Mouse (Mus musculus) heart, embryonic 15.5 days (tissue): ENCODE measurements around the gene Efemp2. TPM values are rescaled to one million over a fixed set of nuclear protein-coding genes. Genes with fewer than 3 reads are reported as not detected.
A peak's percentile ranks its signal among the peaks of the same experiment; 100 is the strongest.

Source experiments
- ATAC-seq: fragments of 200-750 bp; cut with Nextera tagmentation; replicated peaks from 2 replicates; pipeline ENCODE4 v1.8.0; 2017; ENCODE audit warnings: low read depth, moderate TSS enrichment; ENCODE audit not compliant: insufficient number of reproducible peaks, insufficient read depth, low FRiP score
- H3K27ac ChIP-seq: fragments of 300-500 bp; sonication (generic); 2 replicates; pipeline ENCODE4 v1.5.1; 2015; ENCODE audit warnings: mild to moderate bottlenecking, inconsistent platforms
- H3K27me3 ChIP-seq: fragments of 300-500 bp; sonication (generic); 2 replicates; pipeline ENCODE4 v1.6.1; 2015; ENCODE audit warnings: inconsistent platforms
- H3K36me3 ChIP-seq: fragments of 300-500 bp; sonication (generic); 2 replicates; pipeline ENCODE4 v1.6.1; 2015; ENCODE audit warnings: mild to moderate bottlenecking, inconsistent platforms
- H3K4me1 ChIP-seq: fragments of 300-500 bp; sonication (generic); replicated peaks from 2 replicates; pipeline ENCODE4 v1.6.1; 2015; ENCODE audit warnings: inconsistent platforms
- H3K4me2 ChIP-seq: fragments of 300-500 bp; sonication (generic); 2 replicates; pipeline ENCODE4 v1.6.1; 2015; ENCODE audit warnings: inconsistent platforms, mild to moderate bottlenecking, moderate library complexity
- H3K4me3 ChIP-seq: fragments of 300-500 bp; sonication (generic); 2 replicates; pipeline ENCODE4 v1.5.1; 2015; ENCODE audit warnings: mild to moderate bottlenecking, inconsistent platforms
- H3K9ac ChIP-seq: fragments of 300-500 bp; sonication (generic); 2 replicates; pipeline ENCODE4 v1.6.1; 2015; ENCODE audit warnings: mild to moderate bottlenecking, inconsistent platforms
- H3K9me3 ChIP-seq: fragments of 300-500 bp; sonication (generic); replicated peaks from 2 replicates; pipeline ENCODE4 v1.6.1; 2016; ENCODE audit warnings: inconsistent platforms
- WGBS: fragments of 180-500 bp; shearing (Covaris S2); methylation state at CpG from one replicate; pipeline ENCODE4 v1.1.7; 2015; ENCODE audit warnings: mixed read lengths; 5-methylcytosine and 5-hydroxymethylcytosine counted together
- polyA plus RNA-seq: library from polyadenylated mRNA; unstranded; fragments of >200 nt; fragmentation: Nextera tagmentation; extraction: Ambion mirVana; gene quantifications from 2 replicates; pipeline ENCODE4 v1.2.1, GENCODE M21; 2015

Efemp2 gene
- polyA plus RNA-seq, 1 experiment from 2014 or later, result 65.6 TPM

- peak overlapping the region; percentile 2; the same call in 1 of the 2 replicates for H3K27ac ChIP-seq
- peaks cover 29% of the 10 kb centered on the region for H3K4me1 ChIP-seq
- H3K36me3 ChIP-seq, result no peaks in the 10 kb centered on the region
- WGBS, result 60% methylated on average over 12 of the region's 12 CpGs
- H3K9me3 ChIP-seq, result no peaks in the 10 kb centered on the region
- no peak overlapping the region for H3K9ac ChIP-seq
- no peak for ATAC-seq
- H3K27me3 ChIP-seq, result no peaks in the 10 kb centered on the region
- no peak overlapping the region for H3K4me3 ChIP-seq
- peak overlapping the region; percentile 87 for H3K4me2 ChIP-seq
Observed at GRCm38 (mm10) chr19:5512091-5513004, 38.6 kb downstream of the Efemp2 start.

GRCm38 (mm10) chr19:5513005-5513349 is 39.2 kb downstream of the Efemp2 start:
- H3K4me2 ChIP-seq, result peak overlapping the region; percentile 87; the same call in 1 of the 2 replicates
- H3K9me3 ChIP-seq, result no peaks in the 10 kb centered on the region
- H3K9ac ChIP-seq, result no peak overlapping the region
- 84% methylated on average over 3 of the region's 3 CpGs for WGBS
- peaks cover 29% of the 10 kb centered on the region for H3K4me1 ChIP-seq
- H3K4me3 ChIP-seq, result no peak overlapping the region
- no peaks in the 10 kb centered on the region for H3K36me3 ChIP-seq
- no peaks in the 10 kb centered on the region for H3K27me3 ChIP-seq
- no peak for ATAC-seq
- no peak overlapping the region for H3K27ac ChIP-seq

- WGBS, result 89% methylated on average over 7 of the region's 7 CpGs
- H3K4me1 ChIP-seq, result peaks cover 15% of the 10 kb centered on the region
Observed at GRCm38 (mm10) chr19:5515840-5516777, 42.4 kb downstream of the Efemp2 start.

GRCm38 (mm10) chr19:5516906-5517505 is 43.3 kb downstream of the Efemp2 start:
- ATAC-seq, result no peak; the same call in 1 of the 2 replicates
- no peaks in the 10 kb centered on the region for H3K36me3 ChIP-seq
- H3K4me1 ChIP-seq, result peaks cover 8% of the 10 kb centered on the region
- H3K27ac ChIP-seq, result no peak overlapping the region
- no peak overlapping the region for H3K4me2 ChIP-seq
- H3K9ac ChIP-seq, result no peak overlapping the region
- H3K27me3 ChIP-seq, result no peaks in the 10 kb centered on the region
- H3K9me3 ChIP-seq, result no peaks in the 10 kb centered on the region
- H3K4me3 ChIP-seq, result no peak overlapping the region
- 78% methylated on average over 8 of the region's 8 CpGs for WGBS

More at GRCm38 (mm10) chr19:5515840-5516777, 42.4 kb downstream of the Efemp2 start:
- no peak overlapping the region for H3K27ac ChIP-seq
- H3K9me3 ChIP-seq, result no peaks in the 10 kb centered on the region
- no peak overlapping the region for H3K4me2 ChIP-seq
- ATAC-seq, result no peak
- no peaks in the 10 kb centered on the region for H3K36me3 ChIP-seq
- H3K4me3 ChIP-seq, result no peak overlapping the region
- no peak overlapping the region for H3K9ac ChIP-seq
- no peaks in the 10 kb centered on the region for H3K27me3 ChIP-seq

- H3K36me3 ChIP-seq, result no peaks in the 10 kb centered on the region
- H3K4me2 ChIP-seq, result no peak overlapping the region
- ATAC-seq, result no peak
- no peaks in the 10 kb centered on the region for H3K9me3 ChIP-seq
- no peak overlapping the region for H3K4me3 ChIP-seq
- H3K27ac ChIP-seq, result no peak overlapping the region
- WGBS, result 85% methylated on average over 3 of the region's 3 CpGs
- no peak overlapping the region for H3K9ac ChIP-seq
- H3K4me1 ChIP-seq, result no peaks in the 10 kb centered on the region
- no peaks in the 10 kb centered on the region for H3K27me3 ChIP-seq
Observed at GRCm38 (mm10) chr19:5518721-5519120, 45.0 kb downstream of the Efemp2 start.

GRCm38 (mm10) chr19:5525204-5525603 is 51.5 kb downstream of the Efemp2 start:
- ATAC-seq, result no peak
- no peak overlapping the region for H3K4me2 ChIP-seq
- H3K27me3 ChIP-seq, result 0 out of 2 replicates have a peak, but pooled peaks cover under 1% of the 10 kb centered on the region
- no peak overlapping the region for H3K9ac ChIP-seq
- H3K4me3 ChIP-seq, result no peak overlapping the region
- peaks cover 5% of the 10 kb centered on the region for H3K4me1 ChIP-seq
- no peak overlapping the region for H3K27ac ChIP-seq
- H3K9me3 ChIP-seq, result no peaks in the 10 kb centered on the region
- WGBS, result 70% methylated on average over 5 of the region's 5 CpGs
- H3K36me3 ChIP-seq, result no peaks in the 10 kb centered on the region

- WGBS, result 17% methylated on average over 20 of the region's 20 CpGs
- peak overlapping the region; percentile 35; the same call in 1 of the 2 replicates for H3K9ac ChIP-seq
Observed at GRCm38 (mm10) chr19:5529325-5530137, 55.8 kb downstream of the Efemp2 start.

GRCm38 (mm10) chr19:5530138-5530524 is 56.4 kb downstream of the Efemp2 start:
- WGBS, result 66% methylated on average over 7 of the region's 7 CpGs
- no peak overlapping the region for H3K4me3 ChIP-seq
- H3K4me2 ChIP-seq, result peak overlapping the region; percentile 59; the same call in 1 of the 2 replicates

More at GRCm38 (mm10) chr19:5529325-5530137, 55.8 kb downstream of the Efemp2 start:
- Histone ChIP-seq H3K27ac (no peak overlapping the region), H3K27me3 (0 out of 2 replicates have a peak, but pooled peaks cover 4% of the 10 kb centered on the region), H3K4me3 (peak overlapping the region; percentile 34), H3K4me1 (peaks cover 5% of the 10 kb centered on the region), H3K36me3 (no peaks in the 10 kb centered on the region), H3K4me2 (peak overlapping the region; percentile 59), H3K9me3 (no peaks in the 10 kb centered on the region)
- ATAC-seq, result peak; percentile 97

More at GRCm38 (mm10) chr19:5530138-5530524, 56.4 kb downstream of the Efemp2 start:
- Histone ChIP-seq H3K9ac (no peak overlapping the region), H3K9me3 (no peaks in the 10 kb centered on the region), H3K4me1 (peaks cover 5% of the 10 kb centered on the region), H3K27me3 (0 out of 2 replicates have a peak, but pooled peaks cover 4% of the 10 kb centered on the region), H3K36me3 (no peaks in the 10 kb centered on the region), H3K27ac (no peak overlapping the region)
- no peak for ATAC-seq
